Mouse (Mus musculus): ENCODE measurements around the gene Gnl1. TPM values are rescaled to one million over a fixed set of nuclear protein-coding genes. Genes with fewer than 3 reads are reported as not detected.
"Not testable (repeated sequence)": the region's sequence is repeated elsewhere in the genome, so short reads cannot be mapped to it uniquely, and the experiment has no call there.

Gene Gnl1
- polyA plus RNA-seq, 1 experiment from 2014 or later = 31.3 TPM

GRCm38 (mm10) chr17:36022922-36023321 is 43.3 kb downstream of the Gnl1 start:
- Histone ChIP-seq H3K36me3 (replicated peaks; ENCODE audit: control insufficient read depth, insufficient read depth, low read depth, low read length) (no peaks in the 10 kb centered on the region), H3K27ac (replicated peaks; ENCODE audit: low read depth, low read length) (no peak overlapping the region), H3K27me3 (ENCODE audit: control insufficient read depth, insufficient read depth, low read length) (no peaks in the 10 kb centered on the region), H3K9me3 (replicated peaks; ENCODE audit: control insufficient read depth, low read length) (no peaks in the 10 kb centered on the region), H3K4me3 (ENCODE audit: low read depth, low read length) (no peak overlapping the region), H3K9ac (replicated peaks; ENCODE audit: low read length) (no peak overlapping the region), H3K4me2 (ENCODE audit: low read depth, low read length) (no peak overlapping the region), H3K4me1 (ENCODE audit: control insufficient read depth, insufficient read depth, low read length) (no peaks in the 10 kb centered on the region)
- no peak for ATAC-seq (replicated peaks; ENCODE audit: insufficient number of reproducible peaks, low FRiP score, low TSS enrichment, low read depth)
- WGBS = 93% methylated on average over 6 of the region's 6 CpGs
- no peak for DNase-seq (ENCODE audit: low spot score)

- Histone ChIP-seq H3K27me3 (ENCODE audit: control insufficient read depth, insufficient read depth, low read length) (no peaks in the 10 kb centered on the region), H3K36me3 (replicated peaks; ENCODE audit: control insufficient read depth, insufficient read depth, low read depth, low read length) (no peaks in the 10 kb centered on the region), H3K27ac (replicated peaks; ENCODE audit: low read depth, low read length) (no peak overlapping the region), H3K4me2 (ENCODE audit: low read depth, low read length) (no peak overlapping the region), H3K4me3 (ENCODE audit: low read depth, low read length) (no peak overlapping the region), H3K9me3 (replicated peaks; ENCODE audit: control insufficient read depth, low read length) (no peaks in the 10 kb centered on the region), H3K4me1 (ENCODE audit: control insufficient read depth, insufficient read depth, low read length) (no peaks in the 10 kb centered on the region), H3K9ac (replicated peaks; ENCODE audit: low read length) (no peak overlapping the region)
- ATAC-seq (replicated peaks; ENCODE audit: insufficient number of reproducible peaks, low FRiP score, low TSS enrichment, low read depth) = no peak
- DNase-seq (ENCODE audit: low spot score) = no peak
- 51% methylated on average over 9 of the region's 9 CpGs for WGBS
Observed at GRCm38 (mm10) chr17:36023710-36024654, 44.3 kb downstream of the Gnl1 start.

GRCm38 (mm10) chr17:36025197-36025596 is 45.5 kb downstream of the Gnl1 start:
- Histone ChIP-seq H3K9me3 (replicated peaks; ENCODE audit: control insufficient read depth, low read length) (no peaks in the 10 kb centered on the region), H3K4me2 (ENCODE audit: low read depth, low read length) (no peak overlapping the region), H3K9ac (replicated peaks; ENCODE audit: low read length) (no peak overlapping the region), H3K4me3 (ENCODE audit: low read depth, low read length) (no peak overlapping the region), H3K36me3 (replicated peaks; ENCODE audit: control insufficient read depth, insufficient read depth, low read depth, low read length) (no peaks in the 10 kb centered on the region), H3K27me3 (ENCODE audit: control insufficient read depth, insufficient read depth, low read length) (no peaks in the 10 kb centered on the region), H3K27ac (replicated peaks; ENCODE audit: low read depth, low read length) (no peak overlapping the region), H3K4me1 (ENCODE audit: control insufficient read depth, insufficient read depth, low read length) (no peaks in the 10 kb centered on the region)
- DNase-seq (ENCODE audit: low spot score) (no peak), ATAC-seq (replicated peaks; ENCODE audit: insufficient number of reproducible peaks, low FRiP score, low TSS enrichment, low read depth) (no peak)
- WGBS = 70% methylated on average over 5 of the region's 5 CpGs

- Histone ChIP-seq H3K27ac (replicated peaks; ENCODE audit: low read depth, low read length) (no peak overlapping the region), H3K9me3 (replicated peaks; ENCODE audit: control insufficient read depth, low read length) (no peaks in the 10 kb centered on the region), H3K36me3 (replicated peaks; ENCODE audit: control insufficient read depth, insufficient read depth, low read depth, low read length) (no peaks in the 10 kb centered on the region), H3K4me2 (ENCODE audit: low read depth, low read length) (no peak overlapping the region), H3K4me1 (ENCODE audit: control insufficient read depth, insufficient read depth, low read length) (no peaks in the 10 kb centered on the region), H3K27me3 (ENCODE audit: control insufficient read depth, insufficient read depth, low read length) (no peaks in the 10 kb centered on the region), H3K9ac (replicated peaks; ENCODE audit: low read length) (no peak overlapping the region), H3K4me3 (ENCODE audit: low read depth, low read length) (no peak overlapping the region)
- ATAC-seq (replicated peaks; ENCODE audit: insufficient number of reproducible peaks, low FRiP score, low TSS enrichment, low read depth) (no peak), DNase-seq (ENCODE audit: low spot score) (no peak)
- 74% methylated on average over 4 of the region's 4 CpGs for WGBS
Observed at GRCm38 (mm10) chr17:36025901-36026300, 46.2 kb downstream of the Gnl1 start.

- Histone ChIP-seq H3K9ac (replicated peaks; ENCODE audit: low read length) (no peak overlapping the region), H3K27me3 (ENCODE audit: control insufficient read depth, insufficient read depth, low read length) (no peaks in the 10 kb centered on the region), H3K4me1 (ENCODE audit: control insufficient read depth, insufficient read depth, low read length) (no peaks in the 10 kb centered on the region; the same call in 1 of the 2 replicates), H3K4me3 (ENCODE audit: low read depth, low read length) (no peak overlapping the region), H3K4me2 (ENCODE audit: low read depth, low read length) (no peak overlapping the region), H3K27ac (replicated peaks; ENCODE audit: low read depth, low read length) (no peak overlapping the region), H3K36me3 (replicated peaks; ENCODE audit: control insufficient read depth, insufficient read depth, low read depth, low read length) (no peaks in the 10 kb centered on the region), H3K9me3 (replicated peaks; ENCODE audit: control insufficient read depth, low read length) (no peaks in the 10 kb centered on the region)
- ATAC-seq (replicated peaks; ENCODE audit: insufficient number of reproducible peaks, low FRiP score, low TSS enrichment, low read depth) (no peak), DNase-seq (ENCODE audit: low spot score) (no peak)
- 92% methylated on average over 4 of the region's 4 CpGs for WGBS
Observed at GRCm38 (mm10) chr17:36027663-36028062, 48.0 kb downstream of the Gnl1 start.

- Histone ChIP-seq H3K27ac (replicated peaks; ENCODE audit: low read depth, low read length) (no peak overlapping the region), H3K27me3 (ENCODE audit: control insufficient read depth, insufficient read depth, low read length) (no peaks in the 10 kb centered on the region), H3K4me1 (ENCODE audit: control insufficient read depth, insufficient read depth, low read length) (no peaks in the 10 kb centered on the region; the same call in 1 of the 2 replicates), H3K9me3 (replicated peaks; ENCODE audit: control insufficient read depth, low read length) (no peaks in the 10 kb centered on the region), H3K9ac (replicated peaks; ENCODE audit: low read length) (no peak overlapping the region), H3K4me3 (ENCODE audit: low read depth, low read length) (no peak overlapping the region), H3K4me2 (ENCODE audit: low read depth, low read length) (no peak overlapping the region), H3K36me3 (replicated peaks; ENCODE audit: control insufficient read depth, insufficient read depth, low read depth, low read length) (no peaks in the 10 kb centered on the region)
- ATAC-seq (replicated peaks; ENCODE audit: insufficient number of reproducible peaks, low FRiP score, low TSS enrichment, low read depth) (no peak), DNase-seq (ENCODE audit: low spot score) (no peak)
- WGBS = 79% methylated on average over 7 of the region's 7 CpGs
Observed at GRCm38 (mm10) chr17:36028879-36029619, 49.4 kb downstream of the Gnl1 start.

- ATAC-seq (replicated peaks; ENCODE audit: insufficient number of reproducible peaks, low FRiP score, low TSS enrichment, low read depth); H3K4me2 ChIP-seq (ENCODE audit: low read depth, low read length); H3K9ac ChIP-seq (replicated peaks; ENCODE audit: low read length); H3K36me3 ChIP-seq (replicated peaks; ENCODE audit: control insufficient read depth, insufficient read depth, low read depth, low read length); H3K4me1 ChIP-seq (ENCODE audit: control insufficient read depth, insufficient read depth, low read length); H3K9me3 ChIP-seq (replicated peaks; ENCODE audit: control insufficient read depth, low read length); H3K4me3 ChIP-seq (ENCODE audit: low read depth, low read length); H3K27me3 ChIP-seq (ENCODE audit: control insufficient read depth, insufficient read depth, low read length); H3K27ac ChIP-seq (replicated peaks; ENCODE audit: low read depth, low read length); DNase-seq (ENCODE audit: low spot score): not testable (repeated sequence)
- WGBS = 70% methylated on average over 2 of the region's 4 CpGs
Observed at GRCm38 (mm10) chr17:36030046-36030702, 50.5 kb downstream of the Gnl1 start.
